Mouse (Mus musculus): ENCODE data around the gene Smyd3. TPM values are rescaled to one million over a fixed set of nuclear protein-coding genes. Genes with fewer than 3 reads are reported as not detected.

Smyd3 gene
- polyA plus RNA-seq, 1 experiment from 2014 or later, result 21.4 TPM

DNA sequence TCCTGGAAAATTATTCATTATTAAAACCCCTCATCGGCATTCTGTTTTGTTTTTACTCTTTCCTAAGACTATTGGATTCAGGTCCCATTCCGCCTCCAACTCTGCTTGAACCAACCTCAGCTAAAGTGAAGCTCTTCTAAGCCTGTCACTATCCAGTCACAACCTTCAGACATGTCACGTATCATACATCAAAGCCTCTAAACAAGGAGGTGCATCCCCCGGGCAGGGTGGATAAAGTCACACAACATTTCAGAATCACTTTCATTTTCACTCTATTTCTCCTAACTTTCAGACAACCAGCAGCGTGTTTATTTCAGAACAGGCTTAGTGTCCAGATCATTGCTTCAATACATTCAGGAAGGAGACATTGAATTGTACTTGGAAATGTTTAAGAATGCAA, 387.8 kb downstream of the Smyd3 start:
- Histone ChIP-seq H3K9me3 (ENCODE audit: low read length) (peaks cover 10% of the 10 kb centered on the region; the same call in 1 of the 2 replicates), H3K4me2 (replicated peaks; ENCODE audit: low read depth, low read length) (no peak overlapping the region), H3K27ac (ENCODE audit: low read length) (no peak overlapping the region), H3K36me3 (ENCODE audit: insufficient read depth, low read length) (peaks cover 8% of the 10 kb centered on the region), H3K27me3 (ENCODE audit: insufficient read depth, low read length) (no peaks in the 10 kb centered on the region), H3K4me1 (ENCODE audit: insufficient read depth, low read length) (no peaks in the 10 kb centered on the region), H3K4me3 (ENCODE audit: low read length) (no peak overlapping the region), H3K9ac (replicated peaks; ENCODE audit: low read length) (no peak overlapping the region)
- 97% methylated on average over 5 of the region's 5 CpGs for WGBS
- ATAC-seq (ENCODE audit: low FRiP score, low TSS enrichment), result no peak

- no peaks in the 10 kb centered on the region for H3K36me3 ChIP-seq (ENCODE audit: insufficient read depth, low read length)
- no peak overlapping the region for H3K4me2 ChIP-seq (replicated peaks; ENCODE audit: low read depth, low read length)
- 0 out of 2 replicates have a peak, but pooled peaks cover 3% of the 10 kb centered on the region for H3K4me1 ChIP-seq (ENCODE audit: insufficient read depth, low read length)
- no peak overlapping the region for H3K4me3 ChIP-seq (ENCODE audit: low read length)
- no peaks in the 10 kb centered on the region for H3K9me3 ChIP-seq (ENCODE audit: low read length)
- no peaks in the 10 kb centered on the region for H3K27me3 ChIP-seq (ENCODE audit: insufficient read depth, low read length)
- no peak for ATAC-seq (ENCODE audit: low FRiP score, low TSS enrichment)
- 65% methylated on average over 3 of the region's 3 CpGs for WGBS
- no peak overlapping the region for H3K9ac ChIP-seq (replicated peaks; ENCODE audit: low read length)
- H3K27ac ChIP-seq (ENCODE audit: low read length), result no peak overlapping the region
Measured at GRCm38 (mm10) chr1:179126287-179126686, 391.6 kb downstream of the Smyd3 start.

DNA sequence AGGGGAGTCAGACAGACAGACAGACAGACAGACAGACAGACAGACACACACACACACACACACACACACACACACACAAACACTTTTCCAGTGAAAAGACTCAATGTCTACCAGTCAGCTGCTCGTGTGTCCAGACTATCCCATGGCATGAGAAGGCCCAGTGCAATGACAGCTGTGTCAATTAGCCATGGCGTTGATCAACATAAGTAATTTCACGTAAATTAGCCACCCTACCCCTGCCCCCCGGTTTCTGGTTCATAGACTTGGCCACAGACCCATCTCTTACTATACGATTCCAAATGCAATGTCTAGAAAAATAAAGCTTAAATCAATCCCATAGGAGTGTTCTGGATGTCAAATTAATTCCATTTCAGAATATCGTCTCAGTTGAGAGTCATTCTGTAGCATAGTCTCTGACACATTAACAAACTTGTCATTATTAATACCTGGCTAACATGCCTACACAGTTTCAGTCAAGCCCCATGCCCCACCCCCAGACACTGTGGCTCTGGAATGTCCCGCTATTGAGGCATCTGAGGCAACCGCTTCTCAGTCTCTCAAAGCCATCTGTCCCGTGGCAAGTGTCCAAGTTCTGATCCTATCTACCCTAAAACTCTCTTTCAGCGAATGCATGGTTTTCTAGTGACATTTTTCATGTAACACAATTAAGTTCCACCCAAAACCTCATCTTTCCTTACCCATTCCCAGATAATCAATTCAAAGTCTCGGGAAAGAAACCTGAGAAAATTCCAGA, 395.2 kb downstream of the Smyd3 start:
- no peak overlapping the region for H3K4me3 ChIP-seq (ENCODE audit: low read length)
- WGBS, result 70% methylated on average over 11 of the region's 11 CpGs
- H3K36me3 ChIP-seq (ENCODE audit: insufficient read depth, low read length), result no peaks in the 10 kb centered on the region
- H3K9ac ChIP-seq (replicated peaks; ENCODE audit: low read length), result no peak overlapping the region
- H3K4me2 ChIP-seq (replicated peaks; ENCODE audit: low read depth, low read length), result no peak overlapping the region
- no peak for ATAC-seq (ENCODE audit: low FRiP score, low TSS enrichment)
- no peak overlapping the region for H3K27ac ChIP-seq (ENCODE audit: low read length)
- H3K27me3 ChIP-seq (ENCODE audit: insufficient read depth, low read length), result no peaks in the 10 kb centered on the region
- no peaks in the 10 kb centered on the region for H3K9me3 ChIP-seq (ENCODE audit: low read length)
- 0 out of 2 replicates have a peak, but pooled peaks cover 8% of the 10 kb centered on the region for H3K4me1 ChIP-seq (ENCODE audit: insufficient read depth, low read length)

- Histone ChIP-seq H3K4me3 (ENCODE audit: low read length) (no peak overlapping the region), H3K9me3 (ENCODE audit: low read length) (no peaks in the 10 kb centered on the region), H3K27ac (ENCODE audit: low read length) (no peak overlapping the region), H3K9ac (replicated peaks; ENCODE audit: low read length) (no peak overlapping the region), H3K27me3 (ENCODE audit: insufficient read depth, low read length) (no peaks in the 10 kb centered on the region), H3K4me1 (ENCODE audit: insufficient read depth, low read length) (0 out of 2 replicates have a peak, but pooled peaks cover 12% of the 10 kb centered on the region), H3K36me3 (ENCODE audit: insufficient read depth, low read length) (no peaks in the 10 kb centered on the region), H3K4me2 (replicated peaks; ENCODE audit: low read depth, low read length) (no peak overlapping the region)
- no peak for ATAC-seq (ENCODE audit: low FRiP score, low TSS enrichment)
- WGBS, result 57% methylated on average over 9 of the region's 9 CpGs
Measured at GRCm38 (mm10) chr1:179120217-179120966, 397.4 kb downstream of the Smyd3 start.

DNA sequence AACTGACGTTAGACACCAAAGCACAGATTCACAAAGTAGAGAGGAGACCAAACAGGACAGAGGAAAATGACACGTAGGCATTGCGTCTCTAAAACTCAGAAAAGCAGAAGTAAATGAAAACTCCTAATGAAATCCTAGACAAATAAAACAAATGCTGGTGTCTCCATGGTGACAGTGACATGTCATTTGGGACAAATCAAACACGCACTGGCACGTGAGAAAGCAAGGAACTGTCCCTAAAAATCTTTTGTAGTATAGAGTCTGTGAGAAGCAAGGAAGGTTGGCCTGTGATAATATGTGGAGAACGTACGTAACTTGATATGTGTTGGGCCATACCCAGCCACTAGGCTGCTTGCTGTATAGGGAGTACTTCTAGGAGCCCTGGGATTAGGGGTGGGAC, 399.2 kb downstream of the Smyd3 start:
- no peak for ATAC-seq (ENCODE audit: low FRiP score, low TSS enrichment)
- H3K4me2 ChIP-seq (replicated peaks; ENCODE audit: low read depth, low read length), result no peak overlapping the region

GRCm38 (mm10) chr1:179116729-179117663, 400.8 kb downstream of the Smyd3 start:
- Histone ChIP-seq H3K9me3 (ENCODE audit: low read length) (no peaks in the 10 kb centered on the region), H3K4me2 (replicated peaks; ENCODE audit: low read depth, low read length) (no peak overlapping the region), H3K4me3 (ENCODE audit: low read length) (no peak overlapping the region), H3K4me1 (ENCODE audit: insufficient read depth, low read length) (0 out of 2 replicates have a peak, but pooled peaks cover 10% of the 10 kb centered on the region), H3K36me3 (ENCODE audit: insufficient read depth, low read length) (no peaks in the 10 kb centered on the region), H3K9ac (replicated peaks; ENCODE audit: low read length) (no peak overlapping the region), H3K27ac (ENCODE audit: low read length) (no peak overlapping the region), H3K27me3 (ENCODE audit: insufficient read depth, low read length) (no peaks in the 10 kb centered on the region)
- ATAC-seq (ENCODE audit: low FRiP score, low TSS enrichment), result no peak
- 71% methylated on average over 10 of the region's 10 CpGs for WGBS

More for the DNA sequence above, 399.2 kb downstream of the Smyd3 start:
- no peaks in the 10 kb centered on the region for H3K36me3 ChIP-seq (ENCODE audit: insufficient read depth, low read length)
- 59% methylated on average over 7 of the region's 7 CpGs for WGBS
- no peaks in the 10 kb centered on the region for H3K27me3 ChIP-seq (ENCODE audit: insufficient read depth, low read length)
- no peak overlapping the region for H3K9ac ChIP-seq (replicated peaks; ENCODE audit: low read length)
- H3K9me3 ChIP-seq (ENCODE audit: low read length), result no peaks in the 10 kb centered on the region
- no peak overlapping the region for H3K4me3 ChIP-seq (ENCODE audit: low read length)
- H3K27ac ChIP-seq (ENCODE audit: low read length), result no peak overlapping the region
- 0 out of 2 replicates have a peak, but pooled peaks cover 12% of the 10 kb centered on the region for H3K4me1 ChIP-seq (ENCODE audit: insufficient read depth, low read length)

DNA sequence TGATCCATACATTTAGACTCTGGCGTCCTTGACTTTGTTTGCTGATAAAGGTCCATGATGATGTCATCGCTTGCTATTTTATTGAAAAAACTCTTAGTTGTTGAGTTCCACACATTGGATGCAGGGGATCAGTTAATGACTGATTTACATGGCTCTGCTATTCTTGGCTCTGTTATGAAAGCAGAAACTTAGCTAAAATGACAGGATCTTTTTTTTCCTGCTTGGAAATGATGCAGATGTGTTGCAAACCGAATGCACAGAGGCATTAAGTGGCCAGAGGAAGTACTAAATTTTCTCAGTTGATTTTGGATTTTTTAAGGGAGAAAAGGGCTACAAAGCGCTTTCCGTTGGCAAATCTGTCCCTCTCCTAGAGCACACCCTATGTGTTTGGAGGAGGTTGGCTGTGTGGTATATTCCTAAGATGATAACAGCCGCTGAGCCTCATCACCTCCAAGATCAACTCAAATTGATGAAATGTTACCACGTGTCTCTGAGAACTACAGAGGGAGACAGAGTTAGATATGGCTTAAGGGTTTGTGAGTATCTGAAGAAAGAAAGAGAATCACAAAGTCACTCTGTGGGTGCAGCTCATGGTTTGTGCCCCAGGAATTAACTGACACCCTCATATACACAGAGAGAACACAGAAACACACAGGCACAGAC, 402.9 kb downstream of the Smyd3 start:
- ATAC-seq (ENCODE audit: low FRiP score, low TSS enrichment), result no peak
- no peak overlapping the region for H3K9ac ChIP-seq (replicated peaks; ENCODE audit: low read length)
- no peaks in the 10 kb centered on the region for H3K9me3 ChIP-seq (ENCODE audit: low read length)
- no peak overlapping the region for H3K4me3 ChIP-seq (ENCODE audit: low read length)
- H3K36me3 ChIP-seq (ENCODE audit: insufficient read depth, low read length), result no peaks in the 10 kb centered on the region
- 56% methylated on average over 7 of the region's 7 CpGs for WGBS
- no peak overlapping the region for H3K4me2 ChIP-seq (replicated peaks; ENCODE audit: low read depth, low read length)
- H3K27me3 ChIP-seq (ENCODE audit: insufficient read depth, low read length), result no peaks in the 10 kb centered on the region
- peak overlapping the region; percentile 76 for H3K27ac ChIP-seq (ENCODE audit: low read length)
- H3K4me1 ChIP-seq (ENCODE audit: insufficient read depth, low read length), result 0 out of 2 replicates have a peak, but pooled peaks cover 4% of the 10 kb centered on the region

GRCm38 (mm10) chr1:179114385-179114784, 403.5 kb downstream of the Smyd3 start:
- 0 out of 2 replicates have a peak, but pooled peaks cover 4% of the 10 kb centered on the region for H3K4me1 ChIP-seq (ENCODE audit: insufficient read depth, low read length)
- H3K27ac ChIP-seq (ENCODE audit: low read length), result peak overlapping the region; percentile 30
- no peak overlapping the region for H3K4me2 ChIP-seq (replicated peaks; ENCODE audit: low read depth, low read length)
- no peaks in the 10 kb centered on the region for H3K36me3 ChIP-seq (ENCODE audit: insufficient read depth, low read length)
- no peak overlapping the region for H3K4me3 ChIP-seq (ENCODE audit: low read length)
- no peaks in the 10 kb centered on the region for H3K9me3 ChIP-seq (ENCODE audit: low read length)
- H3K9ac ChIP-seq (replicated peaks; ENCODE audit: low read length), result no peak overlapping the region
- no peak for ATAC-seq (ENCODE audit: low FRiP score, low TSS enrichment)
- H3K27me3 ChIP-seq (ENCODE audit: insufficient read depth, low read length), result no peaks in the 10 kb centered on the region
- WGBS, result 91% methylated on average over 3 of the region's 3 CpGs

GRCm38 (mm10) chr1:179108759-179109158, 409.1 kb downstream of the Smyd3 start:
- no peak overlapping the region for H3K4me3 ChIP-seq (ENCODE audit: low read length)
- no peaks in the 10 kb centered on the region for H3K9me3 ChIP-seq (ENCODE audit: low read length)
- H3K27ac ChIP-seq (ENCODE audit: low read length), result no peak overlapping the region
- WGBS, result 45% methylated on average over 7 of the region's 7 CpGs
- no peaks in the 10 kb centered on the region for H3K4me1 ChIP-seq (ENCODE audit: insufficient read depth, low read length)
- no peaks in the 10 kb centered on the region for H3K36me3 ChIP-seq (ENCODE audit: insufficient read depth, low read length)
- no peak overlapping the region for H3K9ac ChIP-seq (replicated peaks; ENCODE audit: low read length)
- no peak overlapping the region for H3K4me2 ChIP-seq (replicated peaks; ENCODE audit: low read depth, low read length)
- H3K27me3 ChIP-seq (ENCODE audit: insufficient read depth, low read length), result no peaks in the 10 kb centered on the region
- ATAC-seq (ENCODE audit: low FRiP score, low TSS enrichment), result no peak

Measured in kidney, embryonic 16.5 days (tissue).